Mouse (Mus musculus) adrenal gland, adult 8-10 months (tissue): ENCODE data around the gene Tceal9. TPM values are rescaled to one million over a fixed set of nuclear protein-coding genes. Genes with fewer than 3 reads are reported as not detected.
"Not testable (repeated sequence)": the region's sequence is repeated elsewhere in the genome, so short reads cannot be mapped to it uniquely, and the experiment has no call there.

Source experiments
- DNase-seq: peaks from one replicate; pipeline ENCODE4 v3.0.0; 2022
- total RNA-seq, 4 experiments: library from RNA; stranded (reverse); gene quantifications; 2 replicates each; pipeline ENCODE4 v1.2.4; 2022

Tceal9 gene
- total RNA-seq: 100 to 1,000 TPM; 214 to 296 (median 285) TPM

GRCm38 (mm10) chrX:136244574-136245229, at the start of gene Tceal9:
Gene Tceal9, plus strand, starts transcription at chrX:136245079.
- peak; percentile 67 for DNase-seq

DNA sequence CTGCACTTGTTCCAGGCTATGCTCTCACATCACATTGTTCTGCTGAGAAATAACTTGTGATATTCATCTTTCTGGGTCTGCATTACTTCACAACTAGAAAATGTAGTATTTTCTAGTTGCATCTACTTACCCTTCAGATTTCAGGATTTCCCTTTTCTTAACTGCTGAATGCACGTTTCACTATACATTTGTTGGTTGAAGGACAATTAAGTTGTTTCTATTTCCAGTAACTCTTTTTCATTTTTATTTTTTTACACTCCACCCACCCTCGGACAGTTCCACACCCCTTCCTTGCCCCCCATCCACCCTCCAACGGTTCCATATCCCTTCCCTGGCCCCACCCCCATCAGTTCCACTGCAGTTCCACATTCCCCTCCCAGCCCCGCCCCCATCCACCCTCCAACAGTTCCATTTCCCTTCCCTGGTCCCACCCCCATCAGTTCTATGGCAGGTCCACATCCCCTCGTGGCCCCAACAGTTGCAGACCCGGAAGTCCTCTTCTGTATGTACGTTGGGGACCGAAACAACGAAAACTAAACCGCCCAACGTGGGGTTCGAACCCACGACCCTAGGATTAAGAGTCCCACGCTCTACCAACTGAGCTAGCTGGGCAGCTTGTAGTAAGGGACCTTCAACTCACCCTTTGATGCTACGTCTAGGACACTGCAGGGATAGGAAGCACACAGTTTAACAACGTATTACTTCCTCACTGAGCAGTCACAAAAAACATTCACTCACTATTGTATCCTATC, 49.5 kb upstream of the Tceal9 start:
- no peak for DNase-seq

GRCm38 (mm10) chrX:136196873-136197272, 48.0 kb upstream of the Tceal9 start:
- no peak for DNase-seq

DNA sequence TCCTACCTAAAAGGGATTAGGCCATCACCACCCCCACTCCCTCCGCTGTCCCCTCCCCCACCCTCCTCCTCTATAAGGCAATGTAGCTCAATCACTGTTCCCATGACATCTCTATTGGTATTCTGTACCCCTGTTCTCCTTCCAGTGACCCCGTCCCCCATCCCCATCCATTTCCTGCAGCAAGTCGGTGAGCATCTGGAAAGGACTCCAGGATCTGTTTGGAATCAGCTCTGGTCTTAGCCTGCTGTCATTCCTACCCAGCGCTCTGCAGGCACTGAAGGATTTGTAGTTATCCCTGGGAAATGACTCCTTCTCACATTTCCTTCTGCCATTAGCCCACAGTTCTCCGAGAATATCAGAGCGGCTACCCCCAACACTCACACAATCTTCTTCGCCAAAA, 41.6 kb upstream of the Tceal9 start:
- DNase-seq: no peak

DNA sequence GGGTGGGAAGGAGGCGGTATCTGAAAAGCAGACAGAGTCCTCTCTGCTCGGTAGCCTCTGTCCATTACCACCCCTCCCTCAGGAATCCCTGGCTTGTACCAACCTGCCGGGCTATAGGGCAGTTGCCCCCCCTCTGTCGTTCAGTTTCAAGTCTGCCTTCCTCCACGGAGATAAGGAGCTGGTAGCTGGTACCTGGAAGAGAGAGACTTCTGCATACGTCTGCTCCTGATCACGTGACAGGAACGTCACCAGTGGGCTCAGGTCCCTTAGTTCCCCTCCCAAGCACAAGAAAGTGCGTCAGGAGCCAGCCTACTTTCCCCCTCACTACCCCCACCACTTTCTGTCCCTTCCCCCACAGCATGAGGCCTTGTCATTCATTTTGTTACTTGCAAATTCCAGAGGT, 41.2 kb upstream of the Tceal9 start, which contains the start of gene Tceal5:
Gene Tceal5, minus strand, starts transcription at position 213 of the 403 bp plus-strand sequence.
- no peak for DNase-seq

- no peak for DNase-seq
These were observed 40.5 kb upstream of the Tceal9 start for GRCm38 (mm10) chrX:136204406-136204805.

DNA sequence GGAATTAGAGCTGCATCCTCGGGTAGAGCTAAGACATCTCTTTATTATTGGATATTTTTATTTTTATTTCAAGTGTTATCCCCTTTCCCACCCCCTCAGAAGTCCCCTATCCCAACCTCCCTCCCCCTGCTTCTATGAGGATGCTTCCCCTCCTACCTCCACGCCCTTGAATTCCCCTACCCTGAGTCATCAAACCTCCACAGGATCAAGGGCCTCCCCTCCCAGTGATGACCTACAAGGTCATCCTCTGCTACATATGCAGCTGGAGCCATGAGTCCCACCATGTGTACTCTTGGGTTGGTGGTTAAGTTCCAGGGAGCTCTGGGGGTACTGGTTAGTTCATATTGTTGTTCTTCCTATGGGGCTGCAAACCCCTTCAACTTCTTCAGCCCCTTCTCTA, 31.5 kb upstream of the Tceal9 start:
- DNase-seq: no peak

DNA sequence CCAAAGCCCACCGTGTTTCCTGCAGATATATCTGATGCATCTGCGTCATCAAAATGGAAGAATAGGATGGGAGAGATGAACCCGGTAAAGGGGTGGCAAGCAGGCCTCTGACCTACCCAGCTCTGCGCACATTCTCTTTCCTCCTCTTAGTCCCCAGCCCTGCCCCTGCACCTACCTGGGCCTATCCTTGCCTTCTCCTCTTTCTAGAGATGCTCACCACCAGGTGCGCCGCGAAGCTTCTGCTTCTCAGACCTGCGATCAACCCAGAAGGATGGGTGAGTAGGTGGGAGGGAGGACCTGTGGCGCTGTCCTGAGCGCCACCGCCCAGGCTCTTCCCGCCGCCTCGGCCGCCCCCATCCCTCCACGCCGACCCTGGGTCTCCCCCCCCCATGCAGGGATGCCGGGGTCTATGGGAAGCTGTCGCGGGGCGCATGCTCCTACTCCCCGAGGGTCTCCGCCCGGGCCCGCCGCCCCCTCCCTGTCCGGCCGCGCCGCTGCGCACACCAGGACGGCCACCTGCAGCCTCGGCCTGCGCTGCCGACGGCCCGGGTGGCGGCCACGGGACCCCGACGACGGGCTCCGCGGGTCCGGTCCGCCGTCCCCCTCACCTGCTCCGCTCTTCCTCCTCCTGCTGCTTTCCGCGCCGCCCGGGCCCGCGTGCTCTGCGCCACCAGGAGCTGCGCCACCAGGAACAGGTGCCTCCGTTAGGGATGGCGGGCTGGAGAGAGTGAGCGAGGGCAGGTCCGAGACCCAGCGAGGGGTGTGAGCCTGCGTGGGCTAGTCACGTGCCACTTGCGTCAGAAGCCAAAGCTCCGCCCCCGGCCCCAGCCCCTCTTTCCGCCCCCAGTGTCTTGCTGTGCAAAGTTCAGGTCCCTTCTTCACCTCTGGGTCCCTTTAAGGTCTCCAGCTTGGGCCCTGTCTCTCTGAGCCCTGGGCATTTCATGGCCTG, 29.9 kb upstream of the Tceal9 start, which contains the start of the genes Tceal7 and Bex1:
Gene Tceal7, plus strand, starts transcription at position 51 of the 949 bp plus-strand sequence.
Gene Bex1, minus strand, starts transcription at position 785 of the 949 bp plus-strand sequence.
- not testable (repeated sequence) for DNase-seq

DNA sequence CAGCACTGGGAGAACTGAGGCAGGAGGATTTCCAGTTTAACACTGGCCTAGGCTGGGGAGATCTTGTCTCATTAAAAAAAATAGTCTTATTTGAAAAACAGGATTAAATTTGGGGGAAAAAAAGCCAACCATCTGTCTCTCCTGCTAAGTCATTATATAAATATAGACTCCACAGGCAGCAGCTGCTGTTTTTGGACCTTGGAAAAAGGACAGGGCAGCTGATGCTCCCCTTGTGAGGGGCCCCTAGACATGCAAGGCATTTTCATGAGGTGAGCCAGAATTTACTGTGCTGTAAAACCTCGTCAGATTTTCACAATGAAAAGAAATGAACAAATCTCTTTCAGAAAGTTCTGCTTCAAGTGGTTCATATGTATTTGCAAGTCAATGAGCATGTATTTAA, 28.6 kb upstream of the Tceal9 start:
- no peak for DNase-seq

DNA sequence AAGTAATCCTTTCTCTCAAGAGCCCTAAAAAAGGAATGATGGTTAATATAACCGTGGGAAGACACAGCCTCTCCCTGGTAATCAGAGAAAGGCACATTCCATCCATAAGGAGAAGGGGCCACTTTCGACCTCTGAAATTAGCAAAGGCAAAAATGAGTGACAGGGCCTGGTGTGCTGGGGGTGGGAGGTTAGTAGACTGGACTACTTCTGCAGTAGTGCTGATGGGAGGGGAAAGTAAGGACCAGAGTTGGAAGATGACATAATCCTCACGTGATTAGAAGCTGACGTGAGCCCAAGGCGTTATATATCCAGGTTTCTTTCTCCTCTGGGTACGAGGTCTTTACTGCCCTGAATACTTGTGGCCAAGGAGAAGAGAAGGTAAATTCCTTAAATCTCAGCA, 21.2 kb upstream of the Tceal9 start:
- no peak for DNase-seq

GRCm38 (mm10) chrX:136227768-136228167, 17.1 kb upstream of the Tceal9 start:
- DNase-seq: no peak

DNA sequence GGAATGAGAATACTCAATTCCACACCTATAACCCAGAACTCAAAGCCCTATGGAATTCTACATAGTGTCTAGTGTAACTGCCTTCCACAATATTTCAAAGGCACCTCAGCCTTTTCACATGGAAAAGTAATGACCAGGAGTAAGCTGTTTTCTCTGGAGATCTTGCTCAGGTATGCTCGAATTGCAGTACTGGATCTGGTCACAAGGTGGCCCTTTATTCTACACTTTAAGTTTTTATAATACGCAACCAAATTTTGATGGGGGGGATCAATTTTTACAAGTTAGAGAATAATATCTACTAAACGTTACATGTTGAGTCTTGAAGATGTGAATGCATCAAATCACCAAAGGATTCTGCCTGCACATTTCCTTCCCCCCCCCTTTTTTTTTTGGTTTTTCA, 6.8 kb upstream of the Tceal9 start:
- no peak for DNase-seq

GRCm38 (mm10) chrX:136243181-136243580, 1.7 kb upstream of the Tceal9 start:
- DNase-seq: no peak

GRCm38 (mm10) chrX:136245521-136246071, 717 bp downstream of the Tceal9 start:
- DNase-seq: no peak

GRCm38 (mm10) chrX:136248811-136249210, 3.9 kb downstream of the Tceal9 start:
- peak; percentile 70 for DNase-seq

GRCm38 (mm10) chrX:136249671-136250070, 4.8 kb downstream of the Tceal9 start:
- no peak for DNase-seq

- DNase-seq: no peak
These were observed 7.3 kb downstream of the Tceal9 start for GRCm38 (mm10) chrX:136252023-136252729.

DNA sequence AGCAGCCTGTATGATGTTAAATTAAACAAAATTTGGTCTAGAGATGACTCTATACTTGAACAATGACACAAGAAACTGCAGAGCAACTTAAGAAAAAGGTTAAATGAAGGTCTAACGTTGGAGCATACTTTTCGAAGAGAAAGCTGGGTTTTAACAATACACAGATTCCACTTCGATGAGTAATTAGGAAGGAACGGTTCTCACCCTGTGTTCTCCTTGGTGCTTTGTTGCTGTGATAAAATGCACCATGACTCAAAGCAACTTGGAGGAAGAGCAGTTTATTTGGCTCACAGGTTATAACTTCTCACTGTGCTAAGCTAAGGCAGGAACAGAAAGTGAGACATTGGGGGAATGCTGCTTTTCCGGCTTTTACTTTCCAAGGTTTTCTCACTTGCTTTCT, 22.8 kb downstream of the Tceal9 start:
- no peak for DNase-seq

- DNase-seq: no peak
These were observed 23.3 kb downstream of the Tceal9 start for GRCm38 (mm10) chrX:136268173-136268572.

GRCm38 (mm10) chrX:136269743-136270392, 25.0 kb downstream of the Tceal9 start, which contains the start of gene Bex3:
Gene Bex3, plus strand, starts transcription at chrX:136270253.
- peak; percentile 28 for DNase-seq
